Mouse (Mus musculus) retina, postnatal 7 days (tissue): Measurements from ENCODE around the gene Ccdc30.

ENCODE experiments used
- DNase-seq: peaks from one replicate; pipeline ENCODE4 v3.0.0-alpha.2; 2012; ENCODE audit warnings: low read depth, low spot score

Ccdc30 gene

GRCm38 (mm10) chr4:119417270-119417669, 1.9 kb upstream of the Ccdc30 start:
- DNase-seq, result no peak

GRCm38 (mm10) chr4:119412791-119413190, 2.5 kb downstream of the Ccdc30 start:
- no peak for DNase-seq

- DNase-seq, result no peak
Measured at GRCm38 (mm10) chr4:119411877-119412650, 3.3 kb downstream of the Ccdc30 start.

GRCm38 (mm10) chr4:119403431-119403830, 11.9 kb downstream of the Ccdc30 start:
- DNase-seq, result no peak

GRCm38 (mm10) chr4:119400896-119401295, 14.4 kb downstream of the Ccdc30 start:
- no peak for DNase-seq

- DNase-seq, result no peak
Measured at GRCm38 (mm10) chr4:119398751-119399150, 16.6 kb downstream of the Ccdc30 start.

- DNase-seq, result peak; percentile 14
Measured at GRCm38 (mm10) chr4:119390369-119390768, 25.0 kb downstream of the Ccdc30 start.

GRCm38 (mm10) chr4:119389184-119389583, 26.1 kb downstream of the Ccdc30 start:
- DNase-seq, result no peak

- DNase-seq, result no peak
Measured at GRCm38 (mm10) chr4:119381471-119382190, 33.7 kb downstream of the Ccdc30 start.

GRCm38 (mm10) chr4:119369460-119369859, 45.9 kb downstream of the Ccdc30 start:
- DNase-seq, result no peak

GRCm38 (mm10) chr4:119366758-119367526, 48.4 kb downstream of the Ccdc30 start:
- no peak for DNase-seq

GRCm38 (mm10) chr4:119362231-119362630, 53.1 kb downstream of the Ccdc30 start:
- DNase-seq, result no peak

- no peak for DNase-seq
Measured at GRCm38 (mm10) chr4:119359196-119359971, 55.9 kb downstream of the Ccdc30 start.

GRCm38 (mm10) chr4:119345508-119345907, 69.8 kb downstream of the Ccdc30 start:
- no peak for DNase-seq

GRCm38 (mm10) chr4:119338861-119339361, 76.4 kb downstream of the Ccdc30 start:
- peak; percentile 70 for DNase-seq

- no peak for DNase-seq
Measured at GRCm38 (mm10) chr4:119338422-119338821, 76.9 kb downstream of the Ccdc30 start.

GRCm38 (mm10) chr4:119333487-119333886, 81.8 kb downstream of the Ccdc30 start:
- DNase-seq, result no peak

GRCm38 (mm10) chr4:119320896-119321550, 94.3 kb downstream of the Ccdc30 start:
- DNase-seq, result no peak

- DNase-seq, result peak; percentile 93
Measured at GRCm38 (mm10) chr4:119320131-119320830, 95.0 kb downstream of the Ccdc30 start, which contains the start of gene Ppih. Gene Ppih (minus strand): TSS chr4:119320546.

- DNase-seq, result no peak
Measured at GRCm38 (mm10) chr4:119313756-119314155, 101.6 kb downstream of the Ccdc30 start.
